Mouse (Mus musculus): ENCODE measurements around the gene Cish. TPM values are rescaled to one million over a fixed set of nuclear protein-coding genes. Genes with fewer than 3 reads are reported as not detected.

Gene Cish
- polyA plus RNA-seq (2012; rRNA removed) = 14.9 and 21.4 TPM in 2 replicates

GRCm38 (mm10) chr9:107296016-107296040, at the start of gene Cish:
Cish (plus strand) TSS chr9:107296026.

GRCm38 (mm10) chr9:107289211-107290076, 6.4 kb upstream of the Cish start, which contains the start of gene Mapkapk3:
Mapkapk3 (minus strand) TSS chr9:107289877.

GRCm38 (mm10) chr9:107338172-107338883, 42.5 kb downstream of the Cish start, which contains the start of gene Hemk1:
Hemk1 (minus strand) TSS chr9:107338350.

GRCm38 (mm10) chr9:107340267-107340859, 44.5 kb downstream of the Cish start, which contains the start of gene 6430571L13Rik:
6430571L13Rik (plus strand) TSS chr9:107340602.

Other genes with a start within 250 kb of the Cish start
- gene Dock3, start 64.1 kb upstream of the Cish start, polyA plus RNA-seq (2012; rRNA removed) = 0.01 TPM in 2 replicates
- gene Mapkapk3, start 6.1 kb upstream of the Cish start, polyA plus RNA-seq (2012; rRNA removed) = 8.1 and 10.3 TPM in 2 replicates
- 4.6 and 6.8 TPM in 2 replicates for gene Hemk1, start 42.3 kb downstream of the Cish start, polyA plus RNA-seq (2012; rRNA removed)
- gene 6430571L13Rik, start 44.6 kb downstream of the Cish start, polyA plus RNA-seq (2012; rRNA removed) = 0.15 and 0.17 TPM in 2 replicates
- 0.03 and 0.04 TPM in 2 replicates for gene Cacna2d2, start 103.6 kb downstream of the Cish start, polyA plus RNA-seq (2012; rRNA removed)
- gene Tmem115, start 237.9 kb downstream of the Cish start, polyA plus RNA-seq (2012; rRNA removed) = 10.7 and 10.8 TPM in 2 replicates
- gene Cyb561d2, start 246.2 kb downstream of the Cish start, polyA plus RNA-seq (2012; rRNA removed) = 12.1 and 12.2 TPM in 2 replicates
- gene Nprl2, start 246.2 kb downstream of the Cish start, polyA plus RNA-seq (2012; rRNA removed) = 12.5 and 13.9 TPM in 2 replicates